Mouse (Mus musculus) cerebellum, adult 11-12 months (tissue): ENCODE measurements at regions not wholly inside any gene's neighbourhood (a gene's known extent, or its start where the extent isn't known, plus 50 kb on each side); places are given as distances from the start of the nearest gene placed in this dataset.

Experiments used
- DNase-seq: peaks from one replicate; pipeline ENCODE4 v3.0.0; 2022

DNA sequence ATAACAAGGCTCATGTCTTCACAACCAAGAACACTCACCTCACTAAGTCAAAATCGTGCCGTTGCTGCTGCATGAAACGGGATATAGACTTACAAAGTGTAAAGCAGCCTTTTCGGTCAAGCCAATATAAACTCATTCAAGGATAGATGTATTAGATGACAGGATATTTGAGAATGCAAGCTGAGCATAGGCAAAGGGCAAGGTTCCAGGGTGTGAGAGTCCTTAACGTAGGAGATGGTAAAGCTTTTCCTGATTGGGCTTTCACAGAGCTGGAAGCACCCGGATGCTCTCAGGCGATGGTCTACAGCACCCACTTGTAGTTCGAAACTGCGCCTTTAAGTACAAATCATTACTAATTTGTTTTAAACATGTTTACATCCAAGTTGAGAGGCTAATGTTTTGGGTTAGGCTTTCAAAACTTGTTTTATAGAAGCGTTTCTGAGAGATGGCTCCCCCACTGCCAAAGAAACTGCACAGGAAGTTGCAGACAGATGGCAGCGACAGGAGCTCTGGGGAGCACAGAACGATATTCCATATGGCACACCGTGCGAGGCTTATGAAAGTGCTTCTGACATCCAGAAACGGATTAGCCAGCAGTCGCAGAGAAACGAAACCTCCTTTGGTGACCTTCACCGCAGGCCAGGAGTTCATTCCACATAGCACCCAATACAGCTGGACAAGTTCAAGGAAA, 54.1 kb upstream of the Rell1 start:
- peak; percentile 88 for DNase-seq

DNA sequence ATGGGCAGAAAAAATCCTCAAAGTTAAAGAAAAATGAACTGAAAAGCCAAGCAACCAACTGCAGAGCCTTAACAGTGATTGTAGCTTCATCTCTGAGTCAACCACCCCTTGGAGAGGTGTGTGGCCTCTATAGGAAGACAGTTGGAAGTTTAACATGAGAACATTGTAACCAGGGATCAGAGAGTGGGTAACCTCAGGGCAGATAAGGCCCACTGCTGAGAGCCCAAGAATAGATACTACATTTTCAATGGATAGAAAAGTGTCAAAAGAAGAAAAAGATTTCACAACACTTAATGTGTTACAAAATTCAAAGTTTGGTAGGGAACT, 54.6 kb upstream of the Rell1 start:
- DNase-seq: no peak

DNA sequence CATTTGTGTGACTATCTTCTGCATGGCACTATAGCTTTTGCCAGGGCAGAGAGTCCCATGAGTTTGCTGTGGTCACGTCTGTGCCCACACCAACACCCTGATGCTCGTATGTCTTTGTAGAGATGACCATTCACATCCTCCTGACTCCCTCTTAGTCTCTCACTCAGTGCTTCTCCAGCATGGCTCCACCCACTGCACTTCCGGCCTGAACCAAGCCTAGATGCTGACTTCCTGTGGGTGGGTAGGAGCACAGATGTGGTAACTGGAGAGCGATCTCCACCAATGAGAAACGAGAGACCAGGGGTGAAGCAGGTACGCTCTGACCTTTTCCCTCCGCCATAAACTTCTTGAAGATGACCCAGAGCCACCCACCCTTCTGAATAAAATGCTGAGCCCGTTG, 55.7 kb upstream of the Rell1 start:
- peak; percentile 37 for DNase-seq

DNA sequence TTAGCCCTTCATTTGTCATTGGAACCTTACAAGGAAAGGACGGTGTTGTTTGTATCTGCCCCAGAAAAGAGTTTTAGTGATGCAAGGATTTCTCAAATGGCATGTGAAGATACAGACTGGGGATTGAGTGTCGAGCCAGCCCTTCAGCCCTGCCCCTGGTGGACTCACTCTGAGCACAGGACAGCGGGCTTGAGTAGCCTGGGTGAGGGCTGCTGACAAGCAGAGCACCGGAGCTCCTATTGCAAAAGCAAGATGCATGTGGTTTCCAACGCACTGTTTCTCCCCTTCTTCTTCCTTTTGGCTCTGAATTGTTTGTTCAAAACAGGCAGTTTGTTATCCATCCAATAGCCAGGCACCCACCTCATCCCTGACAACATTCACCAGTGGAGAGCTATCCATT, 59.0 kb upstream of the Rell1 start:
- DNase-seq: no peak

DNA sequence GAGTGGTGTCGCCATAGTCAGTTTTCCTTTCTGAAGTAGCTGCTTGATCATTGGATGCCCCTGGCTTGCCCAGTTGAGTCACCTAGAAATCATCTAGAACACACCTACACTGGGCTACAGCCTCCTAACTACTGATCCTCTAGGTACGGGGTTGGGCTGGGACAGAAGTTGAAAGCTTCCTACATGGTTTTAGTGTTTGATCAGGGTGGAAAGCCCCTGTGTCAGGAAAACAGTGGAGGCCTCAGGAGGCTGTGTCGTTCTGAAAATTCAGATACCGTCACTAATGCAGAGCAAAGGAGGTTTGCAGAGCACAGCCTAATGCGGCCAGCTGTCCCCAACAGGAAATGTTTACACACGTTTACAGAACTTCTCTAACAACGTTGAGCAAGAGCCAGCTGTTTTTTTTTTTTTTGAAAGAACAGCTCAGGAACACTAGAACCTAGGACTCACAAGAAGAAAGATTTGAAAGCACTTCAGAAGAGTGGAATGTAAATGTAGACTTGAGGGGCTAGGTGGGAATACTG, 61.0 kb upstream of the Rell1 start:
- DNase-seq: no peak

DNA sequence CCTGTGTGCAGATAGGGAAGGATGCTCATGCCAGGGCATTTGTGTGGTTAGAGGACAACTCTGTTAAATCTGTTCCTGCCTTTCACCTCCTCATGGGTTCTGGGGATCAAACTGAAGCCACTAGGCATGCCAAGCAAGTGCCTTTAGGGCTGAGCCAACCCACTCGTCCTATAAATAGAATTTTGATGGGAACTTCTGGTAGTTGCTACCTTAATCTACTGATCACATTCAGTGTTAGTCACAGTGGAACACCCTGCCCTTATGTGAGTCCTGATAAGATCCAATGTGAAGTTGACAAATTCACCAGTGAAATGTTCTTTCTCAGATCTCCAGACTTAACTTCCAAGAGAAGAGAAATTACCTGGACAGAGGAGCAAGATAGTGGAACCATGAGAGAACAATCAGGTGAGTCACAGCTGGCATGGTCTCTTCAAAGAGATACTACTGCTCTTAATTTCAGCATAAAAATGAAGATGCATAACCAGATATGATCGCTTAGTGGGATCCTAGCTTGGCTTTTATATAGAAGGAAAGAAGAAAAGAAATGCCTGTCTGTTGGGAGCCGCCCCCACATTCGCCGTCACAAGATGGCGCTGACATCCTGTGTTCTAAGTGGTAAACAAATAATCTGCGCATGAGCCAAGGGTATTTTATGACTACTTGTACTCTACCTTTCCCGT, 61.7 kb upstream of the Rell1 start:
- DNase-seq: peak; percentile 50

DNA sequence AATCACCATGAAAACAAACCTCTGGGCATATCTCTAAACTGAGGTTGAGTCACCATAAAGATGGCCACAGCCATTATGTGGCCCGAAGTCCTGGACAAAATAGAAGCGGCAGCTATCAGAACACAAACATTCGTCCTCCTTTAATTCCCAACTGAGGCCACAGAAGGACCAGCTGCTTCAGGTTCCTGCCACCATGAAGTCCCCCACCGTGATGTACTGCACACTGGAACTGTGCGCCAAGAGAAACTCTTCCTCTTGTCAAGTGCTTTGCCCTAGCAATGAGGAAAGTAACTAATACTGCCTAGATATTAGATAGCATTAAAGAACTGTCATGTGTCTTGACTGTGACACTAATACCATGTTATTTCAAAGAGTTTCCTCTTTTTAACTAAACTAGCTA, 54.4 kb upstream of the Pgm2 start:
- peak; percentile 56 for DNase-seq

DNA sequence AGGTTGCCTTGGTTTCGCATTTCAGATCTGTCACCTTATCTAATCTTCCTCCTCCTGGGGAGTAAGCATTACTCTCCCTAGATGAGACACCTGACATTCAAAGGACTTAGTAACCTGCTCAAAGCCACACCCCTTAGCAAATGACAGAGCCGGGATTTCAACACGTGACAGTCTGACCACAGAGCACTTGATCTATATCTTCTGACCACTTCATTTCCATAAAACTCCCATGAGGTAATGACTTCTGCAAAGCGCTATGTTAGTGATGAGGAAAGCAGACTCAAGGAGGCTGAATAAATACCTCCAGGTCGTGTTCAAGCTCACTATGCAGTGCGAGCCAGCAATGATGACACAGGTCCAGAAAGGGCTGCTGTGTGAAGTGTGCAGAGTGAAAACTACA, 52.1 kb upstream of the Pgm2 start:
- DNase-seq: no peak
